Comparison of ENCODE assay signal across 26 mouse cellular contexts in the genomic region with DNA sequence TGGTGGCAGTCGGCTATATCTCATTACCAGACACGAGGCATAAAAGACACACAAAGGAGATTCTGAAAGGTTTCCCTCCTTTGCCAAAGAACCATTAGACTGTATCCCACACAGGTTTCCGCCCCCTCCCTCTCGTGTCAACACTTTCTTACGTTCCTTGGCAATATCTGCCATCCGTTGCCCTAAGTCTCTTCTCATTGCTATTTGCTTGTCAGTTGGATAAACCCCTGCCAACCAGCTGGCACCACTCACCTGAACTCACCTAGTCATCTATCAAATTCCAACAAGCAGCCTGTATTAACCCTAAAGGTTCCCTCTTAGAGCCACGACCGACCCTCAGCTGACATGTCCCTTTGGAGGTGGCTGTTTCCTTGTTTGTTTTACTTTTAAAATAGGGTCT.
"Had no signal": no experiment of that assay in that cellular context is flagged by ENCODE, and none has a peak within 500 bp of the region (broad histone marks: within the 10 kb centered on the region; RNA-seq: fewer than 3 reads in every experiment).

No protein-coding gene starts in this region.

- DNase-seq: gastrocnemius, adult 2 months; gastrocnemius, postnatal 10 days; gastrocnemius, postnatal 25 days; heart, adult 18-20 months; heart, postnatal 10 days; heart, postnatal 4 days; kidney, adult 18-20 months; kidney, adult 8-10 months; kidney, postnatal 10 days; kidney, postnatal 25 days; kidney, postnatal 4 days; layer of hippocampus, adult 9-11 months; liver, embryonic 13.5 days had no signal

- H3K4me3 ChIP-seq: gastrocnemius, adult 2 months; heart, embryonic 10.5 days; heart, embryonic 12.5 days; hindbrain, embryonic 10.5 days; hindbrain, embryonic 12.5 days; intestine, embryonic 15.5 days; left cerebral cortex, adult 2 months; limb, embryonic 10.5 days; limb, embryonic 12.5 days; liver, embryonic 13.5 days had no signal

- H3K9me3 ChIP-seq: heart, embryonic 10.5 days; heart, embryonic 12.5 days; hindbrain, embryonic 10.5 days; hindbrain, embryonic 12.5 days; intestine, embryonic 15.5 days; limb, embryonic 10.5 days; limb, embryonic 12.5 days; liver, embryonic 13.5 days had no signal

- H3K27ac ChIP-seq: gastrocnemius, adult 2 months; heart, embryonic 10.5 days; hindbrain, embryonic 10.5 days; hindbrain, embryonic 12.5 days; hindbrain, embryonic 14.5 days; intestine, embryonic 15.5 days; left cerebral cortex, adult 2 months; limb, embryonic 10.5 days; limb, embryonic 12.5 days; liver, embryonic 13.5 days had no signal

- H3K27me3 ChIP-seq: intestine, embryonic 15.5 days had no signal

- H3K36me3 ChIP-seq: heart, embryonic 10.5 days; heart, embryonic 12.5 days; hindbrain, embryonic 10.5 days; hindbrain, embryonic 12.5 days; intestine, embryonic 15.5 days; limb, embryonic 10.5 days; limb, embryonic 12.5 days; liver, embryonic 13.5 days had no signal

- H3K9ac ChIP-seq: heart, embryonic 12.5 days; hindbrain, embryonic 12.5 days; hindbrain, embryonic 14.5 days; intestine, embryonic 15.5 days; limb, embryonic 12.5 days; liver, embryonic 13.5 days had no signal

- H3K4me2 ChIP-seq: heart, embryonic 12.5 days; hindbrain, embryonic 12.5 days; hindbrain, embryonic 14.5 days; intestine, embryonic 15.5 days; limb, embryonic 12.5 days; liver, embryonic 11.5 days; liver, embryonic 13.5 days had no signal

- ATAC-seq: hindbrain, embryonic 16.5 days; inflammation-experienced regulatory T-cells, adult 6 months; intestine, embryonic 15.5 days; intestine, postnatal 0 days had no signal
